Mouse (Mus musculus) stomach, postnatal 0 days (tissue): ENCODE results near the gene Nppa. TPM values are rescaled to one million over a fixed set of nuclear protein-coding genes. Genes with fewer than 3 reads are reported as not detected.

Experiments
- ATAC-seq: fragments of 200-750 bp; cut with Nextera tagmentation; 2 replicates; pipeline ENCODE4 v1.8.0; 2017; ENCODE audit not compliant: low FRiP score, low TSS enrichment
- DNase-seq: peaks from one replicate; pipeline ENCODE4 v3.0.0-alpha.2; 2016; ENCODE audit warnings: low spot score
- H3K27ac ChIP-seq: fragments of 300-500 bp; sonication (generic); replicated peaks from 2 replicates; pipeline ENCODE4 v1.5.1; 2014; ENCODE audit warnings: mild to moderate bottlenecking, control low read depth
- H3K27me3 ChIP-seq: fragments of 300-500 bp; sonication (generic); 2 replicates; pipeline ENCODE4 v1.6.1; 2014; ENCODE audit warnings: low read length; ENCODE audit not compliant: control insufficient read depth, insufficient read depth
- H3K36me3 ChIP-seq: fragments of 300-500 bp; sonication (generic); 2 replicates; pipeline ENCODE4 v1.6.1; 2014; ENCODE audit warnings: low read length, mixed read lengths; ENCODE audit not compliant: control insufficient read depth, insufficient read depth
- H3K4me1 ChIP-seq: fragments of 300-500 bp; sonication (generic); replicated peaks from 2 replicates; pipeline ENCODE4 v1.6.1; 2014; ENCODE audit warnings: antibody characterized with exemption; ENCODE audit not compliant: control insufficient read depth, insufficient read depth
- H3K4me2 ChIP-seq: fragments of 300-500 bp; sonication (generic); replicated peaks from 2 replicates; pipeline ENCODE4 v1.6.1; 2014; ENCODE audit warnings: low read depth, mild to moderate bottlenecking, control low read depth, moderate library complexity
- H3K4me3 ChIP-seq: fragments of 300-500 bp; sonication (generic); 2 replicates; pipeline ENCODE4 v1.5.1; 2014; ENCODE audit warnings: low read depth, low read length, control low read depth
- H3K9ac ChIP-seq: fragments of 300-500 bp; sonication (generic); 2 replicates; pipeline ENCODE4 v1.6.1; 2014; ENCODE audit warnings: mild to moderate bottlenecking, low read length, control low read depth, mixed read lengths
- H3K9me3 ChIP-seq: fragments of 300-500 bp; sonication (generic); 2 replicates; pipeline ENCODE4 v1.6.1; 2016; ENCODE audit warnings: low read length; ENCODE audit not compliant: control insufficient read depth
- CTCF ChIP-seq: IDR thresholded peaks from 2 replicates; pipeline ENCODE4 v1.5.1; 2016; ENCODE audit warnings: antibody characterized with exemption, low read depth, mild to moderate bottlenecking, moderate library complexity
- EP300 ChIP-seq: optimal IDR thresholded peaks from 2 replicates; pipeline ENCODE3; 2016; ENCODE audit warnings: antibody characterized with exemption
- WGBS: fragments of 180-500 bp; shearing (Covaris S2); extraction: QIAGEN DNeasy Blood & Tissue Kit; methylation state at CpG from one replicate; pipeline ENCODE4 v1.1.7; 2014; 5-methylcytosine and 5-hydroxymethylcytosine counted together
- polyA plus RNA-seq: library from polyadenylated mRNA; unstranded; fragments of >200 nt; fragmentation: Nextera tagmentation; extraction: Ambion mirVana; gene quantifications from 2 replicates; pipeline ENCODE4 v1.2.1, GENCODE M21; 2015

Gene Nppa
- polyA plus RNA-seq, 1 experiment from 2014 or later, result 0.74 TPM

DNA sequence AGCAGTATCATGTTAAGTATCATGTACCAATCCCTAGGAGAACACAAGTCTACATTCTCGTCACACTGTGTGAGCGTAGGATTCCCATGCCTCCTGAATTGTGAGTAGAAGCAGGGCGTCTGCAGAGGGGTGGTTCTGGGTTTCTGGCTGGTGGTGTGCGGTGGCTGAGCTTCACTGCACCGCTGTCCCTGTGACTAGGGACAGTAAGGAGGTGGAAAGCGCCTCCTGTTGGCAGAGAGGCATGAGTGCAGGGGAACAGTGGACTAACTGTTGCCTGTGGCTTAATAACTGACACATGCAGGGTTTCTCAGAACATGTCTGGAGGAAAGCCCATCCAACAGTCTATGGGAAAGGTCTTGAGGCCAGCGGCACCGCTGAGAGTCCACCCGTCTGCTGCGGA lies 14.9 kb downstream of the Nppa start:
- 80% methylated on average over 10 of the region's 10 CpGs for WGBS
- H3K36me3 ChIP-seq, result peaks cover 53% of the 10 kb centered on the region
- H3K4me1 ChIP-seq, result no peaks in the 10 kb centered on the region
- no peak for DNase-seq
- TF ChIP-seq EP300 (no peak), CTCF (peak; percentile 64)
- H3K9me3 ChIP-seq, result no peaks in the 10 kb centered on the region
- H3K9ac ChIP-seq, result no peak overlapping the region
- no peaks in the 10 kb centered on the region for H3K27me3 ChIP-seq
- no peak overlapping the region for H3K27ac ChIP-seq
- ATAC-seq, result no peak
- no peak overlapping the region for H3K4me3 ChIP-seq
- no peak overlapping the region for H3K4me2 ChIP-seq

- Histone ChIP-seq H3K36me3 (peaks cover 42% of the 10 kb centered on the region), H3K9me3 (no peaks in the 10 kb centered on the region), H3K27me3 (no peaks in the 10 kb centered on the region), H3K4me1 (no peaks in the 10 kb centered on the region), H3K4me2 (no peak overlapping the region), H3K27ac (no peak overlapping the region), H3K9ac (no peak overlapping the region), H3K4me3 (no peak overlapping the region)
- ATAC-seq, result no peak
- TF ChIP-seq EP300 (no peak), CTCF (no peak)
- WGBS, result 73% methylated on average over 3 of the region's 3 CpGs
- no peak for DNase-seq
Observed at GRCm38 (mm10) chr4:148016981-148017380, 16.5 kb downstream of the Nppa start.

GRCm38 (mm10) chr4:148018410-148018809 lies 17.9 kb downstream of the Nppa start:
- no peaks in the 10 kb centered on the region for H3K4me1 ChIP-seq
- H3K27ac ChIP-seq, result no peak overlapping the region
- no peaks in the 10 kb centered on the region for H3K9me3 ChIP-seq
- H3K4me3 ChIP-seq, result no peak overlapping the region
- no peaks in the 10 kb centered on the region for H3K27me3 ChIP-seq
- no peak overlapping the region for H3K9ac ChIP-seq
- ATAC-seq (no peak), DNase-seq (no peak)
- H3K4me2 ChIP-seq, result no peak overlapping the region
- TF ChIP-seq CTCF (no peak), EP300 (no peak)
- WGBS, result 80% methylated on average over 2 of the region's 2 CpGs
- H3K36me3 ChIP-seq, result peaks cover 41% of the 10 kb centered on the region

GRCm38 (mm10) chr4:148024003-148024402 lies 23.5 kb downstream of the Nppa start:
- peaks cover 25% of the 10 kb centered on the region for H3K36me3 ChIP-seq
- no peak overlapping the region for H3K9ac ChIP-seq
- no peaks in the 10 kb centered on the region for H3K9me3 ChIP-seq
- no peak overlapping the region for H3K27ac ChIP-seq
- H3K4me2 ChIP-seq, result no peak overlapping the region
- DNase-seq, result no peak
- no peak for ATAC-seq
- H3K4me3 ChIP-seq, result no peak overlapping the region
- no peaks in the 10 kb centered on the region for H3K27me3 ChIP-seq
- TF ChIP-seq EP300 (no peak), CTCF (no peak)
- H3K4me1 ChIP-seq, result no peaks in the 10 kb centered on the region
- 89% methylated on average over 3 of the region's 3 CpGs for WGBS

- 94% methylated on average over 7 of the region's 7 CpGs for WGBS
- no peak for TF ChIP-seq EP300
- TF ChIP-seq CTCF, result no peak
- Histone ChIP-seq H3K27me3 (no peaks in the 10 kb centered on the region), H3K4me1 (no peaks in the 10 kb centered on the region), H3K4me3 (no peak overlapping the region), H3K9me3 (no peaks in the 10 kb centered on the region), H3K4me2 (no peak overlapping the region), H3K9ac (no peak overlapping the region), H3K36me3 (peaks cover 15% of the 10 kb centered on the region), H3K27ac (no peak overlapping the region)
- ATAC-seq (no peak), DNase-seq (no peak)
Observed at GRCm38 (mm10) chr4:148029297-148029696, 28.8 kb downstream of the Nppa start.

DNA sequence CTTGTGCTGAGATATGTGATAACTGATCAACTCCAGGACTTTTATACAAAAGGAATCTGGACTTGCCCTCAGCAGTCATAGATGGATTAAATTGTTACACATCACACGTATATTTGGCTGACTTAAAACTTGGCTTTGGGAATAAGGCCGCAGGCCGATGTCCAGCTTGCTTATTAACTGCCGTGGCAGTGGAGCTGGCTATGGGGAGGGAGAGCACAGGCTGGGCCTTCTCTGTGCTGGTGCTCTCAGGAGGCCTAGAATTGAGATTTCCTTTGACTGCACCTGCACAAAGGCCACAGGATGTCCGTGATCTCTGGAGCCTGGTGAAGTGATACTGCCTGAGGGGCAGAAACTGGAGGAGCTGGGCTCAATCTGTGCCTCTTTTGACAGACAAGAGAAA lies 30.0 kb downstream of the Nppa start:
- H3K4me1 ChIP-seq, result no peaks in the 10 kb centered on the region
- no peak overlapping the region for H3K4me2 ChIP-seq
- peaks cover 5% of the 10 kb centered on the region; the same call in 1 of the 2 replicates for H3K36me3 ChIP-seq
- no peaks in the 10 kb centered on the region for H3K27me3 ChIP-seq
- no peaks in the 10 kb centered on the region for H3K9me3 ChIP-seq
- no peak overlapping the region for H3K27ac ChIP-seq
- 65% methylated on average over 5 of the region's 5 CpGs for WGBS
- TF ChIP-seq CTCF (no peak), EP300 (no peak)
- no peak overlapping the region for H3K9ac ChIP-seq
- ATAC-seq (no peak), DNase-seq (no peak)
- H3K4me3 ChIP-seq, result no peak overlapping the region
